Mouse (Mus musculus) liver, embryonic 12.5 days (tissue): ENCODE data around the gene Mlx. TPM values are rescaled to one million over a fixed set of nuclear protein-coding genes. Genes with fewer than 3 reads are reported as not detected.
A peak's percentile ranks its signal among the peaks of the same experiment; 100 is the strongest.

Experiments
- ATAC-seq: fragments of 200-750 bp; cut with Nextera tagmentation; 2 replicates; pipeline ENCODE4 v1.8.0; 2017; ENCODE audit warnings: moderate number of reproducible peaks, mild to moderate bottlenecking, moderate library complexity
- H3K27ac ChIP-seq: fragments of 300-500 bp; sonication (generic); 2 replicates; pipeline ENCODE4 v1.5.1; 2016; ENCODE audit warnings: mild to moderate bottlenecking
- H3K27me3 ChIP-seq: fragments of 300-500 bp; sonication (generic); replicated peaks from 2 replicates; pipeline ENCODE4 v1.6.1; 2016; ENCODE audit warnings: mild to moderate bottlenecking, moderate library complexity
- H3K36me3 ChIP-seq: fragments of 300-500 bp; sonication (generic); 2 replicates; pipeline ENCODE4 v1.6.1; 2016; ENCODE audit warnings: mild to moderate bottlenecking, moderate library complexity
- H3K4me1 ChIP-seq: fragments of 300-500 bp; sonication (generic); 2 replicates; pipeline ENCODE4 v1.6.1; 2016
- H3K4me2 ChIP-seq: fragments of 300-500 bp; sonication (generic); 2 replicates; pipeline ENCODE4 v1.6.1; 2016; ENCODE audit warnings: mild to moderate bottlenecking, moderate library complexity
- H3K4me3 ChIP-seq: fragments of 300-500 bp; sonication (generic); 2 replicates; pipeline ENCODE4 v1.5.1; 2016; ENCODE audit warnings: mild to moderate bottlenecking, moderate library complexity
- H3K9ac ChIP-seq: fragments of 300-500 bp; sonication (generic); 2 replicates; pipeline ENCODE4 v1.6.1; 2016; ENCODE audit warnings: mild to moderate bottlenecking, moderate library complexity
- H3K9me3 ChIP-seq: fragments of 300-500 bp; sonication (generic); replicated peaks from 2 replicates; pipeline ENCODE4 v1.6.1; 2016; ENCODE audit warnings: mild to moderate bottlenecking, moderate library complexity
- WGBS: fragments of 180-500 bp; shearing (Covaris S2); methylation state at CpG from one replicate; pipeline ENCODE4 v1.1.7; 2016; ENCODE audit not compliant: insufficient replicate concordance; 5-methylcytosine and 5-hydroxymethylcytosine counted together
- polyA plus RNA-seq: library from polyadenylated mRNA; unstranded; fragments of >200 nt; fragmentation: Nextera tagmentation; extraction: Ambion mirVana; gene quantifications from 2 replicates; pipeline ENCODE4 v1.2.1, GENCODE M21; 2016

Mlx gene
- polyA plus RNA-seq, 1 experiment from 2014 or later, result 35.7 TPM

- no peak for ATAC-seq
- peaks cover 31% of the 10 kb centered on the region for H3K36me3 ChIP-seq
- peaks cover 18% of the 10 kb centered on the region for H3K4me1 ChIP-seq
- no peak overlapping the region for H3K4me3 ChIP-seq
- H3K27me3 ChIP-seq, result peaks cover 7% of the 10 kb centered on the region; the same call in 1 of the 2 replicates
- no peak overlapping the region for H3K9ac ChIP-seq
- WGBS, result 74% methylated on average over 11 of the region's 11 CpGs
- H3K27ac ChIP-seq, result no peak overlapping the region
- H3K9me3 ChIP-seq, result 0 out of 2 replicates have a peak, but pooled peaks cover 5% of the 10 kb centered on the region
- no peak overlapping the region for H3K4me2 ChIP-seq
Observed at GRCm38 (mm10) chr11:101128996-101129577, 42.0 kb downstream of the Mlx start.

- Histone ChIP-seq H3K4me1 (peaks cover 18% of the 10 kb centered on the region), H3K9ac (no peak overlapping the region), H3K27me3 (peaks cover 12% of the 10 kb centered on the region; the same call in 1 of the 2 replicates), H3K4me3 (no peak overlapping the region), H3K36me3 (peaks cover 21% of the 10 kb centered on the region), H3K27ac (no peak overlapping the region), H3K4me2 (peak overlapping the region; percentile 18; the same call in 1 of the 2 replicates), H3K9me3 (0 out of 2 replicates have a peak, but pooled peaks cover 5% of the 10 kb centered on the region)
- ATAC-seq, result no peak
- 38% methylated on average over 18 of the region's 18 CpGs for WGBS
Observed at GRCm38 (mm10) chr11:101130056-101130756, 43.1 kb downstream of the Mlx start.

- H3K4me1 ChIP-seq, result peaks cover 18% of the 10 kb centered on the region
- 60% methylated on average over 2 of the region's 2 CpGs for WGBS
- no peak overlapping the region for H3K4me3 ChIP-seq
- H3K27ac ChIP-seq, result no peak overlapping the region
- ATAC-seq, result no peak
- H3K9me3 ChIP-seq, result 0 out of 2 replicates have a peak, but pooled peaks cover 5% of the 10 kb centered on the region
- peaks cover 12% of the 10 kb centered on the region; the same call in 1 of the 2 replicates for H3K27me3 ChIP-seq
- H3K4me2 ChIP-seq, result no peak overlapping the region
- no peak overlapping the region for H3K9ac ChIP-seq
- H3K36me3 ChIP-seq, result peaks cover 11% of the 10 kb centered on the region
Observed at GRCm38 (mm10) chr11:101131187-101131586, 44.1 kb downstream of the Mlx start.

DNA sequence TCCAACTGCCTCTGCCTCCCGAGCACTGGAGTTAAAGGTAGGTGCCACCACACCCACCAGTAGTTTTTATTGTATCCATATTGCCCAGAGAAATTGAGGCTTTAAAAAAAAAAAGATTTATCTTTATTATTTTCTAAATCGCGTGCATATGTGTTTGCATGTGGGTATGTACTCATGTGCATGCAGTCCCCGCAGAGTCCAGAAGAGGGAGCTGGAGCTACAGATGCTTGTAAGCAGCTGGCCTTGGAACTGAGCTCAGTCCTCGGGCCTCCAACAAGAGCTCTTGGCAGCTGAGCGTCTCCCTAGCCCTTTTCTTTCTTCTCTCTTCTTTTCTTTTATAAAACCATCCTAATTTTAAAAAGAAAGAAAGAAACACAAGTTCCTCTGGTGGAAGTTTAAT lies 44.6 kb downstream of the Mlx start:
- no peak overlapping the region for H3K27ac ChIP-seq
- 73% methylated on average over 6 of the region's 6 CpGs for WGBS
- H3K4me2 ChIP-seq, result no peak overlapping the region
- ATAC-seq, result no peak
- peaks cover 12% of the 10 kb centered on the region; the same call in 1 of the 2 replicates for H3K27me3 ChIP-seq
- H3K4me1 ChIP-seq, result peaks cover 18% of the 10 kb centered on the region
- 0 out of 2 replicates have a peak, but pooled peaks cover 5% of the 10 kb centered on the region for H3K9me3 ChIP-seq
- peaks cover 6% of the 10 kb centered on the region for H3K36me3 ChIP-seq
- no peak overlapping the region for H3K4me3 ChIP-seq
- no peak overlapping the region for H3K9ac ChIP-seq

- no peak overlapping the region for H3K27ac ChIP-seq
- peaks cover 18% of the 10 kb centered on the region for H3K4me1 ChIP-seq
- no peak overlapping the region for H3K4me2 ChIP-seq
- no peak for ATAC-seq
- peaks cover 18% of the 10 kb centered on the region; the same call in 1 of the 2 replicates for H3K27me3 ChIP-seq
- H3K4me3 ChIP-seq, result no peak overlapping the region
- no peaks in the 10 kb centered on the region for H3K9me3 ChIP-seq
- no peak overlapping the region for H3K9ac ChIP-seq
- no peaks in the 10 kb centered on the region for H3K36me3 ChIP-seq
- WGBS, result 29% methylated on average over 12 of the region's 12 CpGs
Observed at GRCm38 (mm10) chr11:101133037-101133436, 46.0 kb downstream of the Mlx start.

DNA sequence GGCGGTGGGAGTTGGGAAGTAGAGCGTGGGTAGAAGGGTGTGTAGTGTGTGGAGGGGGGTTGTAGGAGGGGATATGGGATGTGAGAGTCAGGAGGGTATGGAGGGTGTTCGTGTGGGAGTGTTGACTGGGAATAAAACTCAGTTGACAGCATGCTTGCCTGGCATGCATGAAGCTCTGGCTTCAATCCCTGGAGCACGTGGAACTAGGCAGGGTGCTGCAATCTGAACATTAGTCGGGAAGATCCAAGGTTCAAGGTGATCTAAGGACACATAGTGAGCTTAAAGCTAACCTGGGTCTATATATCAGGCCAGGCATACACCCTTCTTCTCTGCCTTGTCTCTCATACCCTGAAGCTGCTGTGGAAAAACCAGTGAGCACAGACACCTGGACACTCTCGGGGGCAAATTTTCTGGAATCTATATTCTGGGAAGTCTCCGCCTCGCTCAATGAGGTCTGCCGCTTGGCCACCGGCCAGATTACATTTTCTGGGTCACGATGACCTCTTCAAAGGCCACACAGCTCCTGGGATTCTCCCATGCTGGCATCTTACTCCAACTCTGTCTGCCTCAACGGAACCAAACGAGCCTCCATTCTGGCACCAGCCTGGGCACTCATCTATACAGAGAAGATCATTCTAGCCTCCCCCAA lies 47.3 kb downstream of the Mlx start:
- Histone ChIP-seq H3K9me3 (no peaks in the 10 kb centered on the region), H3K36me3 (no peaks in the 10 kb centered on the region), H3K9ac (no peak overlapping the region), H3K27ac (no peak overlapping the region), H3K4me2 (no peak overlapping the region), H3K4me3 (no peak overlapping the region), H3K4me1 (peaks cover 23% of the 10 kb centered on the region), H3K27me3 (peaks cover 23% of the 10 kb centered on the region)
- ATAC-seq, result no peak
- WGBS, result 68% methylated on average over 13 of the region's 13 CpGs

DNA sequence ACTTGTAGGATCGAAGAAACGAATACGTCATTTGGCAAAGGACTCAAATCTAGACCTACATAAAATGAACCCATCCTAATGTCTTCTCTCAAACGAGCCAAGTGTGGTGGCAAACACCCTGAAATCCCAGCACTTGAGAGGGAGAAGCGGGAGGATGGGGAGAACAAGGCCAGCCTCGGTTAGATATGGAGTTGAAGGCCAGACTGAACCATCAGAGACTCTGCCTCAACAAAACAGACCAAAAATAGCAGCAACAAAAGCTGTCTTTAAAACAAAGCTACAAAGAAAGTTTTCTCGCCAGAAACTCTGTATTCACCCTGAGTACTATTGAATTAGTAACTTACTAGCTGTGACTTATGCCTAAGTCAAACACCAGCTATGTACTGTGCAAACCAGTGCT lies 49.9 kb downstream of the Mlx start:
- H3K36me3 ChIP-seq, result no peaks in the 10 kb centered on the region
- 69% methylated on average over 7 of the region's 7 CpGs for WGBS
- no peak for ATAC-seq
- H3K4me1 ChIP-seq, result 0 out of 2 replicates have a peak, but pooled peaks cover 5% of the 10 kb centered on the region
- no peak overlapping the region for H3K27ac ChIP-seq
- no peak overlapping the region for H3K4me3 ChIP-seq
- H3K27me3 ChIP-seq, result peaks cover 48% of the 10 kb centered on the region
- no peak overlapping the region for H3K9ac ChIP-seq
- H3K9me3 ChIP-seq, result no peaks in the 10 kb centered on the region
- no peak overlapping the region for H3K4me2 ChIP-seq

- no peak overlapping the region for H3K27ac ChIP-seq
- ATAC-seq, result no peak
- peak overlapping the region; percentile 21 for H3K4me2 ChIP-seq
- H3K9me3 ChIP-seq, result no peaks in the 10 kb centered on the region
- H3K27me3 ChIP-seq, result peaks cover 59% of the 10 kb centered on the region
- no peak overlapping the region for H3K4me3 ChIP-seq
- no peak overlapping the region for H3K9ac ChIP-seq
- H3K4me1 ChIP-seq, result 0 out of 2 replicates have a peak, but pooled peaks cover 5% of the 10 kb centered on the region
- no peaks in the 10 kb centered on the region for H3K36me3 ChIP-seq
- 29% methylated on average over 15 of the region's 15 CpGs for WGBS
Observed at GRCm38 (mm10) chr11:101138536-101139181, 51.6 kb downstream of the Mlx start.

DNA sequence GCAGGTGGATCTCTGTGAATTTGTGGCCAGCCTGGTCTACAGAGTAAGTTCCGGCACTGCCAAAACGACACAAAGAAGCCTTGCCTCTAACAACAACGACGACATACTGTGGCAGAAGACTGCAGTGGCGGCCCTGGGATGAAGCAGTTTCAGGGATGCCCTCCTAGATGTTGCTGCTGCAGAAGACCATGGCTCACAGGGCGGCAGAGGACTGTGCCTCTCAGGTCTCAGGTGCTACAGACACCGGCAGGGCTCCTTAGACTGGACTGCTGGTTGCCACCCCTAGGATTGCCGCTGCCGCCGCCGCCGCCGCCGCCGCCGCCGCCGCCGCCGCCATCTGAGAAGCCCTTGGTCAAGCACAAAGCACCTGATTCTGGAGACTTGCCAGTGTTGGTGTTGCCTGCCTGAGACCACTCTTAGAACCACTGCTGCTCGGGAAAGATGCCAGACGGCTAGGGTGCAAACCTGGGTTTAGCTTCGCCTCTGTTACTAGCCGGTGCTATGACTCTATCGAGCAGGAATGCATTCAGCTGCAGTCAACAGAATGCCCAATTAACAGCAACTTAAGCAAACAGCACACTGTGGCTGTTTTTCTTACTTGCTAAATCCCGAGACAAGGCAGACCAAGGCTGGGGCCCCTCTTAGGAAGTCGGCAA lies 53.2 kb downstream of the Mlx start:
- Histone ChIP-seq H3K27me3 (peaks cover 59% of the 10 kb centered on the region), H3K4me3 (peak overlapping the region; percentile 8; the same call in 1 of the 2 replicates), H3K36me3 (no peaks in the 10 kb centered on the region), H3K9me3 (no peaks in the 10 kb centered on the region), H3K4me1 (0 out of 2 replicates have a peak, but pooled peaks cover 5% of the 10 kb centered on the region), H3K27ac (no peak overlapping the region), H3K9ac (0 out of 2 replicates have a peak overlapping the region, but pooled peaks have one; percentile 1), H3K4me2 (peak overlapping the region; percentile 40)
- 26% methylated on average over 27 of the region's 27 CpGs for WGBS
- ATAC-seq, result no peak

DNA sequence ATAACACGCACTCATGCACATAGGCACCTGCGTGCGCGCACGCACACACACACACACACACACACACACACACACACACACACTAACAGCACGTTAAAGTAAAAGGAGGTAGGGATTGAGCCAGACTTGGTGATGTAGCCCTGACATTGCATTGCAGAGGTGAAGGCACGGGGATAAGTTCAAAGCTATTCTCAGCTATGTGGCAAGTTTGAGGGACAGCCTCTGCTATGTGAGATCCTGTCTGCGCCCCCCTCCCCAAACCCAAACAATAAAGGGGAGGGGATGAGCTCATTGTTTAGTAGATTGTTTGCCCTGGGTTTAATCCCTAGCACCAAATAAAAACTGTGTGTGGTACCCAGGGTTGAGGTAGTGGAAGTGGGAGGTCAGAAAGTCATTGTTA lies 54.0 kb downstream of the Mlx start:
- Histone ChIP-seq H3K36me3 (no peaks in the 10 kb centered on the region), H3K4me1 (0 out of 2 replicates have a peak, but pooled peaks cover 5% of the 10 kb centered on the region), H3K9me3 (no peaks in the 10 kb centered on the region), H3K27ac (no peak overlapping the region), H3K4me3 (no peak overlapping the region), H3K9ac (no peak overlapping the region), H3K27me3 (peaks cover 59% of the 10 kb centered on the region), H3K4me2 (no peak overlapping the region)
- 71% methylated on average over 8 of the region's 8 CpGs for whole genome bisulfite sequencing
- no peak for ATAC-seq
